10 mouse cellular contexts compared by ENCODE assay signal in genomic region chr13:58177511-58178208, GRCm38 (mm10). TPM values are rescaled to one million over a fixed set of nuclear protein-coding genes. Genes with fewer than 3 reads are reported as not detected.
A peak's percentile ranks its signal among the peaks of the same experiment; 100 is the strongest.
DNase-seq lines count a peak whose midpoint lies in the region.
"Had no signal": no experiment of that assay in that cellular context is flagged by ENCODE, and none has a peak within 500 bp of the region (broad histone marks: within the 10 kb centered on the region; RNA-seq: fewer than 3 reads in every experiment).

No protein-coding gene starts in this region.

- DNase-seq in heart, adult 11 months = peak; percentile 100
- no peak for DNase-seq in heart, embryonic 10.5 days (ENCODE audit: low spot score)
- peak; percentile 90 to 91 for DNase-seq in adrenal gland, postnatal 36 days
- peak; percentile 99 to 100 for DNase-seq in gastrocnemius, postnatal 36 days
- DNase-seq in layer of hippocampus, postnatal 14 days (ENCODE audit: low spot score in 2 of 2) = peak; percentile 100
- peak; percentile 99 for DNase-seq in right cerebral cortex, adult 18-20 months
- DNase-seq in urinary bladder, postnatal 36 days (ENCODE audit: low spot score in 2 of 2) = peak; percentile 100
- no peak for DNase-seq in yolk sac, embryonic 10.5 days (ENCODE audit: low spot score)

- WGBS in heart, embryonic 10.5 days = 92% methylated on average over 9 of the region's 9 CpGs

- H3K27ac ChIP-seq in heart, embryonic 10.5 days = no peak overlapping the region
- H3K27ac ChIP-seq: hindbrain, embryonic 15.5 days had no signal

- H3K36me3 ChIP-seq in heart, embryonic 10.5 days = peaks cover 84% of the 10 kb centered on the region

- H3K9me3 ChIP-seq in heart, embryonic 10.5 days = no peaks in the 10 kb centered on the region
- H3K9me3 ChIP-seq: hindbrain, embryonic 15.5 days had no signal

- intact Hi-C loops in gastrocnemius, postnatal 36 days (cut with DNase I) = no loop called here

- H3K4me1 ChIP-seq in heart, embryonic 10.5 days = no peaks in the 10 kb centered on the region
- H3K4me1 ChIP-seq: hindbrain, embryonic 15.5 days had no signal

- no peak overlapping the region for H3K4me3 ChIP-seq in heart, embryonic 10.5 days
- H3K4me3 ChIP-seq: hindbrain, embryonic 15.5 days; myocyte had no signal

- H3K27me3 ChIP-seq in heart, embryonic 10.5 days (ENCODE audit: insufficient read depth, poor library complexity, severe bottlenecking) = no peaks in the 10 kb centered on the region
- H3K27me3 ChIP-seq: hindbrain, embryonic 15.5 days had no signal

RNA-seq across cellular contexts. Expression of gene Idnk, which starts 20.2 kb away (rescaled TPM):
- 35.0 and 36.5 TPM in 2 replicates for polyA plus RNA-seq in heart, embryonic 10.5 days (2016; fragmentation: Nextera tagmentation; extraction: Ambion mirVana)
- 10 to 100 TPM; 57.2 to 62.8 TPM for total RNA-seq in adrenal gland, postnatal 36 days (2021)
- total RNA-seq in gastrocnemius, postnatal 36 days (2021) = 1 to 10 TPM; 8.5 to 8.6 TPM
- 10 to 100 TPM; 27.5 to 27.7 TPM for total RNA-seq in layer of hippocampus, postnatal 14 days (2021)

RNA-seq across cellular contexts. Expression of gene Ubqln1, which starts 37.8 kb away (rescaled TPM):
- 100 and 119 TPM in 2 replicates for polyA plus RNA-seq in heart, embryonic 10.5 days (2016; fragmentation: Nextera tagmentation; extraction: Ambion mirVana)
- total RNA-seq in adrenal gland, postnatal 36 days (2021) = 100 to 1,000 TPM; 123 to 141 TPM
- 10 to 100 TPM; 42.1 to 44.9 TPM for total RNA-seq in gastrocnemius, postnatal 36 days (2021)
- 100 to 1,000 TPM; 135 TPM for total RNA-seq in layer of hippocampus, postnatal 14 days (2021)

RNA-seq across cellular contexts. Expression of gene Hnrnpa0, which starts 49.3 kb away (rescaled TPM):
- 14.0 and 16.6 TPM in 2 replicates for polyA plus RNA-seq in heart, embryonic 10.5 days (2016; fragmentation: Nextera tagmentation; extraction: Ambion mirVana)
- 100 to 1,000 TPM; 123 to 133 TPM for total RNA-seq in adrenal gland, postnatal 36 days (2021)
- 10 to 100 TPM; 30.3 to 36.8 TPM for total RNA-seq in gastrocnemius, postnatal 36 days (2021)
- total RNA-seq in layer of hippocampus, postnatal 14 days (2021) = 100 to 1,000 TPM; 135 to 137 TPM

Comparison
In these comparisons a context has a peak if more than half of its experiments do, and no peak if none do; other contexts are left out.
1. DNase-seq: peak in heart, adult 11 months (single experiment), adrenal gland, postnatal 36 days (2 of 2), gastrocnemius, postnatal 36 days (2 of 2), layer of hippocampus, postnatal 14 days (2 of 2), right cerebral cortex, adult 18-20 months (single experiment) and urinary bladder, postnatal 36 days (2 of 2); none in heart, embryonic 10.5 days (single experiment) and yolk sac, embryonic 10.5 days (single experiment).